In the genomic region with DNA sequence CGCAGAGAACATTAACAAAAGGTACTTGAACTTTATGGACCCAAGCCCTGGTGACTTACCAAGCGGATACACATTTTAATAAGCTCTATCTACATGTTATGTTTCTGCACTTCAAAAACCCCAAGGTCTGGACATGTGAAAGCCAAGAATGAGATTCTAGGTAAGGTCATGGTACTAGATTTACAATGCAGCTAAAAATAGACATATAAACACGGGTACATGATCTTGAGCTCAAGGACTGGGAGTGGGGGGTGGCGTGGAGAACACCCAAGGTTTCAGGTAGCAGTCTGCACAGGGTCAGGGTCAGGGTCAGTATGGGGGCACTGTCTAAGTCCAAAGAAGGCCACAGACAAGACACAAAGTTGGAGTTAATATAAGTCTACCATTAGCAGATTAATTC, we compare ENCODE assay signal across 25 mouse cellular contexts. TPM values are rescaled to one million over a fixed set of nuclear protein-coding genes. Genes with fewer than 3 reads are reported as not detected.
DNase-seq lines count a peak whose midpoint lies in the region; ATAC-seq and TF ChIP-seq lines count a peak whose summit lies in the region.
"Had no signal": no experiment of that assay in that cellular context is flagged by ENCODE, and none has a peak within 500 bp of the region (broad histone marks: within the 10 kb centered on the region; RNA-seq: fewer than 3 reads in every experiment).

No protein-coding gene starts in this region.

- no peak for ATAC-seq in heart, embryonic 13.5 days (ENCODE audit: extremely low read depth, insufficient number of reproducible peaks, low FRiP score, low TSS enrichment)
- peak; percentile 70 for ATAC-seq in heart, postnatal 0 days (ENCODE audit: insufficient read depth, low read depth)
- ATAC-seq in liver, embryonic 12.5 days = no peak
- ATAC-seq: forebrain, embryonic 14.5 days; intestine, embryonic 15.5 days had no signal

- TF ChIP-seq EP300 in heart, postnatal 0 days (IDR thresholded peaks at IDR 0.05; ENCODE audit: low read depth) = peak; percentile 53; the same call in 1 of the 2 replicates

- no peak for TF ChIP-seq POLR2A in liver, adult 2 months (IDR thresholded peaks at IDR 0.05; ENCODE audit: extremely low read depth, insufficient read depth, low read length)

- H3K27ac ChIP-seq in gastrocnemius, adult 2 months = peak overlapping the region; percentile 84
- peak overlapping the region; percentile 88 for H3K27ac ChIP-seq in heart, embryonic 13.5 days (replicated peaks)
- H3K27ac ChIP-seq in heart, postnatal 0 days (ENCODE audit: low read depth) = peak overlapping the region; percentile 72
- no peak overlapping the region for H3K27ac ChIP-seq in liver, adult 2 months (replicated peaks; ENCODE audit: insufficient read depth, low read depth, low read length)
- H3K27ac ChIP-seq in liver, embryonic 12.5 days = no peak overlapping the region
- H3K27ac ChIP-seq: embryonic facial prominence, embryonic 15.5 days; forebrain, embryonic 10.5 days; hindbrain, embryonic 10.5 days; hindbrain, embryonic 14.5 days; intestine, embryonic 15.5 days had no signal

- H3K36me3 ChIP-seq in heart, embryonic 13.5 days = peaks cover 48% of the 10 kb centered on the region
- peaks cover 32% of the 10 kb centered on the region for H3K36me3 ChIP-seq in heart, postnatal 0 days (replicated peaks; ENCODE audit: control insufficient read depth, insufficient read depth, low read length)
- H3K36me3 ChIP-seq in liver, adult 2 months (ENCODE audit: control insufficient read depth, insufficient read depth, low read length) = peaks cover 9% of the 10 kb centered on the region
- H3K36me3 ChIP-seq in liver, embryonic 12.5 days = peaks cover 70% of the 10 kb centered on the region

- H3K4me2 ChIP-seq in heart, embryonic 13.5 days = 0 out of 2 replicates have a peak overlapping the region, but pooled peaks have one; percentile 13
- H3K4me2 ChIP-seq in heart, postnatal 0 days (ENCODE audit: low read depth, low read length) = no peak overlapping the region
- no peak overlapping the region for H3K4me2 ChIP-seq in liver, embryonic 12.5 days
- H3K4me2 ChIP-seq: embryonic facial prominence, embryonic 15.5 days; hindbrain, embryonic 14.5 days; intestine, embryonic 15.5 days had no signal

- DNase-seq in gastrocnemius, adult 2 months = peak; percentile 56
- no peak for DNase-seq in gastrocnemius, postnatal 10 days
- no peak for DNase-seq in heart, postnatal 14 days
- DNase-seq in heart, postnatal 0 days (ENCODE audit: low spot score) = peak; percentile 81
- DNase-seq in heart, postnatal 36 days = no peak
- DNase-seq in liver, adult 2 months (ENCODE audit: extremely low read depth, low read depth, low spot score) = peak; percentile 29
- DNase-seq: adrenal gland, postnatal 10 days; cerebellum, adult 11 months; cerebellum, adult 8-10 months; cerebellum, postnatal 14 days; embryo, embryonic 11 days; gastrocnemius, postnatal 25 days; kidney, adult 8-10 months had no signal

- H3K27me3 ChIP-seq in heart, embryonic 13.5 days (replicated peaks) = no peaks in the 10 kb centered on the region
- H3K27me3 ChIP-seq in heart, postnatal 0 days (ENCODE audit: control insufficient read depth, insufficient read depth, low read length) = no peaks in the 10 kb centered on the region
- H3K27me3 ChIP-seq in liver, adult 2 months (ENCODE audit: control insufficient read depth, insufficient read depth, low read length) = no peaks in the 10 kb centered on the region
- H3K27me3 ChIP-seq in liver, embryonic 12.5 days (replicated peaks) = no peaks in the 10 kb centered on the region
- H3K27me3 ChIP-seq: embryonic facial prominence, embryonic 15.5 days; intestine, embryonic 15.5 days had no signal

- no peak for TF ChIP-seq CTCF in gastrocnemius, adult 2 months (IDR thresholded peaks at IDR 0.05)
- no peak for TF ChIP-seq CTCF in heart, postnatal 0 days (IDR thresholded peaks at IDR 0.05; ENCODE audit: low read depth)
- no peak for TF ChIP-seq CTCF in liver, adult 2 months (IDR thresholded peaks at IDR 0.05; ENCODE audit: low read depth, low read length)

- H3K9ac ChIP-seq in heart, embryonic 13.5 days = no peak overlapping the region
- H3K9ac ChIP-seq in heart, postnatal 0 days (replicated peaks; ENCODE audit: low read depth, low read length) = no peak overlapping the region
- H3K9ac ChIP-seq in liver, adult 2 months (ENCODE audit: low read depth, low read length) = no peak overlapping the region
- H3K9ac ChIP-seq in liver, embryonic 12.5 days = no peak overlapping the region
- H3K9ac ChIP-seq: embryonic facial prominence, embryonic 15.5 days; hindbrain, embryonic 14.5 days; intestine, embryonic 15.5 days had no signal

- H3K4me3 ChIP-seq in gastrocnemius, adult 2 months = no peak overlapping the region
- no peak overlapping the region for H3K4me3 ChIP-seq in heart, embryonic 13.5 days
- H3K4me3 ChIP-seq in heart, postnatal 0 days (ENCODE audit: low read depth, low read length) = no peak overlapping the region
- no peak overlapping the region for H3K4me3 ChIP-seq in liver, adult 2 months (ENCODE audit: insufficient read depth, low read depth, low read length)
- no peak overlapping the region for H3K4me3 ChIP-seq in liver, embryonic 12.5 days
- H3K4me3 ChIP-seq: embryonic facial prominence, embryonic 15.5 days; erythroblast, embryonic 14.5 days; forebrain, embryonic 10.5 days; hindbrain, embryonic 10.5 days; intestine, embryonic 15.5 days had no signal

- H3K4me1 ChIP-seq in heart, embryonic 13.5 days = peaks cover 64% of the 10 kb centered on the region
- peaks cover 41% of the 10 kb centered on the region for H3K4me1 ChIP-seq in heart, postnatal 0 days (ENCODE audit: control insufficient read depth, insufficient read depth)
- H3K4me1 ChIP-seq in liver, adult 2 months (ENCODE audit: control insufficient read depth, insufficient read depth, low read length) = peaks cover 15% of the 10 kb centered on the region
- H3K4me1 ChIP-seq in liver, embryonic 12.5 days = no peaks in the 10 kb centered on the region
- H3K4me1 ChIP-seq: embryonic facial prominence, embryonic 15.5 days; forebrain, embryonic 10.5 days; hindbrain, embryonic 10.5 days; intestine, embryonic 15.5 days had no signal

- WGBS in heart, embryonic 13.5 days = 43% methylated on average over 4 of the region's 4 CpGs
- WGBS in heart, postnatal 0 days = 43% methylated on average over 4 of the region's 4 CpGs
- WGBS in liver, adult 2 months = 61% methylated on average over 4 of the region's 4 CpGs
- WGBS in liver, embryonic 12.5 days (ENCODE audit: insufficient replicate concordance) = 77% methylated on average over 4 of the region's 4 CpGs

- intact Hi-C loops in gastrocnemius, adult 2 months (cut with DNase I) = no loop called here
- intact Hi-C loops in heart, postnatal 14 days (cut with DNase I) = no loop called here
- intact Hi-C loops in heart, postnatal 36 days (cut with DNase I) = no loop called here

- peaks cover 8% of the 10 kb centered on the region; the same call in 1 of the 2 replicates for H3K79me2 ChIP-seq in liver, adult 2 months (ENCODE audit: control insufficient read depth, insufficient read depth, low read length)

- H3K9me3 ChIP-seq in heart, embryonic 13.5 days = no peaks in the 10 kb centered on the region
- no peaks in the 10 kb centered on the region for H3K9me3 ChIP-seq in heart, postnatal 0 days (replicated peaks; ENCODE audit: control insufficient read depth, low read length)
- H3K9me3 ChIP-seq in liver, embryonic 12.5 days (replicated peaks) = no peaks in the 10 kb centered on the region
- H3K9me3 ChIP-seq: embryonic facial prominence, embryonic 15.5 days; forebrain, embryonic 10.5 days; hindbrain, embryonic 10.5 days; intestine, embryonic 15.5 days had no signal

RNA-seq across cellular contexts. Expression of a gene that starts 16.9 kb away (rescaled TPM):
- 10 to 100 TPM; 18.0 to 24.6 TPM for total RNA-seq in gastrocnemius, adult 2 months (2021)
- 10 to 100 TPM; 22.7 to 23.9 TPM for total RNA-seq in gastrocnemius, postnatal 10 days (2021)
- 14.9 and 17.1 TPM in 2 replicates for polyA plus RNA-seq in heart, embryonic 13.5 days (2015; fragmentation: Nextera tagmentation; extraction: Ambion mirVana)
- 10 to 100 TPM; 53.1 to 58.3 TPM for total RNA-seq in heart, postnatal 14 days (2021)
- 68.4 and 82.4 TPM in 2 replicates for total RNA-seq in heart, postnatal 0 days (2014; rRNA removed; ENCODE audit: low replicate concordance)
- 21.1 and 23.7 TPM in 2 replicates for polyA plus RNA-seq in heart, postnatal 0 days (2015; fragmentation: Nextera tagmentation; extraction: Ambion mirVana)
- total RNA-seq in heart, postnatal 36 days (2021) = 10 to 100 TPM; 66.0 to 79.2 TPM
- total RNA-seq in liver, adult 2 months (2014; rRNA removed) = 16.3 and 20.9 TPM in 2 replicates
- 4.4 and 5.3 TPM in 2 replicates for polyA plus RNA-seq in liver, adult 2 months (2012; rRNA removed)
- 5.8 and 6.1 TPM in 2 replicates for polyA plus RNA-seq in liver, embryonic 12.5 days (2016; fragmentation: Nextera tagmentation; extraction: Ambion mirVana)

RNA-seq across cellular contexts. Expression of a gene that starts 59.9 kb away (rescaled TPM):
- total RNA-seq in gastrocnemius, adult 2 months (2021) = under 1 TPM in 1 of 2 experiments, not detected in 1; 0.03 TPM
- total RNA-seq in gastrocnemius, postnatal 10 days (2021) = under 1 TPM; 0.12 to 0.34 TPM
- 0.18 and 0.21 TPM in 2 replicates for polyA plus RNA-seq in heart, embryonic 13.5 days (2015; fragmentation: Nextera tagmentation; extraction: Ambion mirVana)
- total RNA-seq in heart, postnatal 14 days (2021) = under 1 TPM; 0.07 TPM
- total RNA-seq in heart, postnatal 0 days (2014; rRNA removed; ENCODE audit: low replicate concordance) = not detected in 2 replicates
- 0.05 TPM in 1 of 2 replicates, not detected in the other for polyA plus RNA-seq in heart, postnatal 0 days (2015; fragmentation: Nextera tagmentation; extraction: Ambion mirVana)
- total RNA-seq in heart, postnatal 36 days (2021) = under 1 TPM; 0.05 to 0.11 TPM
- under 0.01 TPM in 1 of 2 replicates, not detected in the other for total RNA-seq in liver, adult 2 months (2014; rRNA removed)
- not detected in 2 replicates for polyA plus RNA-seq in liver, adult 2 months (2012; rRNA removed)
- polyA plus RNA-seq in liver, embryonic 12.5 days (2016; fragmentation: Nextera tagmentation; extraction: Ambion mirVana) = 0.06 TPM in 1 of 2 replicates, not detected in the other
- total RNA-seq: common myeloid progenitor, adult 5-6 weeks; gastrocnemius, postnatal 25 days; granulocyte monocyte progenitor cell, adult 5-6 weeks; MEL had no signal
- polyA plus RNA-seq: erythroblast, embryonic 14.5 days had no signal

Comparison
In these comparisons a context has a peak if more than half of its experiments do, and no peak if none do; other contexts are left out.
1. DNase-seq: peak in gastrocnemius, adult 2 months (single experiment), heart, postnatal 0 days (single experiment) and liver, adult 2 months (single experiment); none in gastrocnemius, postnatal 10 days (single experiment), heart, postnatal 14 days (0 of 2) and heart, postnatal 36 days (0 of 2).
2. H3K27ac ChIP-seq: peak in gastrocnemius, adult 2 months (single experiment), heart, embryonic 13.5 days (single experiment) and heart, postnatal 0 days (single experiment); none in liver, adult 2 months (single experiment) and liver, embryonic 12.5 days (single experiment).